8 mouse cellular contexts compared by ENCODE assay signal in genomic region chr1:184041778-184042573, GRCm38 (mm10). TPM values are rescaled to one million over a fixed set of nuclear protein-coding genes. Genes with fewer than 3 reads are reported as not detected.
DNase-seq lines count a peak whose midpoint lies in the region; ATAC-seq lines count a peak whose summit lies in the region.

No protein-coding gene starts in this region.

- peak; percentile 7 for DNase-seq in kidney, adult 11 months
- DNase-seq in kidney, adult 8-10 months: no peak
- DNase-seq in adrenal gland, adult 2 months: peak; percentile 87
- no peak for DNase-seq in cerebellum, adult 18-20 months
- DNase-seq in urinary bladder, adult 2 months (ENCODE audit: low spot score): no peak
- no peak for DNase-seq in left cerebral cortex, adult 18-20 months (ENCODE audit: low spot score in 2 of 2)

- H3K27me3 ChIP-seq in heart, embryonic 11.5 days (ENCODE audit: control insufficient read depth, insufficient read depth, low read length): no peaks in the 10 kb centered on the region
- no peaks in the 10 kb centered on the region for H3K27me3 ChIP-seq in lung, embryonic 16.5 days (ENCODE audit: control insufficient read depth, insufficient read depth, low read depth, low read length)

- peaks cover 17% of the 10 kb centered on the region; the same call in 1 of the 2 replicates for H3K4me1 ChIP-seq in heart, embryonic 11.5 days (ENCODE audit: control insufficient read depth, insufficient read depth, low read length)
- no peaks in the 10 kb centered on the region; the same call in 1 of the 2 replicates for H3K4me1 ChIP-seq in lung, embryonic 16.5 days (replicated peaks; ENCODE audit: control insufficient read depth, insufficient read depth, low read length)

- WGBS in heart, embryonic 11.5 days (ENCODE audit: insufficient replicate concordance): 39% methylated on average over 9 of the region's 9 CpGs
- 56% methylated on average over 9 of the region's 9 CpGs for WGBS in lung, embryonic 16.5 days

- no peak overlapping the region for H3K4me3 ChIP-seq in heart, embryonic 11.5 days (ENCODE audit: low read depth, low read length)
- no peak overlapping the region for H3K4me3 ChIP-seq in lung, embryonic 16.5 days (ENCODE audit: low read length)

- ATAC-seq in heart, embryonic 11.5 days (replicated peaks; ENCODE audit: insufficient number of reproducible peaks, low FRiP score, low TSS enrichment): peak; percentile 62; the same call in 1 of the 2 replicates
- ATAC-seq in lung, embryonic 16.5 days (ENCODE audit: low read depth): peak; percentile 67

- H3K27ac ChIP-seq in heart, embryonic 11.5 days (ENCODE audit: low read depth, low read length): peak overlapping the region; percentile 88
- peak overlapping the region; percentile 21 for H3K27ac ChIP-seq in lung, embryonic 16.5 days (ENCODE audit: low read length)

- peak overlapping the region; percentile 43 for H3K9ac ChIP-seq in heart, embryonic 11.5 days (ENCODE audit: low read depth, low read length)
- no peak overlapping the region for H3K9ac ChIP-seq in lung, embryonic 16.5 days (ENCODE audit: low read length)

- peaks cover 4% of the 10 kb centered on the region; the same call in 1 of the 2 replicates for H3K36me3 ChIP-seq in heart, embryonic 11.5 days (ENCODE audit: control insufficient read depth, insufficient read depth, low read length)
- no peaks in the 10 kb centered on the region for H3K36me3 ChIP-seq in lung, embryonic 16.5 days (ENCODE audit: control insufficient read depth, insufficient read depth, low read length)

- H3K9me3 ChIP-seq in heart, embryonic 11.5 days (replicated peaks; ENCODE audit: control insufficient read depth, low read length): no peaks in the 10 kb centered on the region
- H3K9me3 ChIP-seq in lung, embryonic 16.5 days (ENCODE audit: control insufficient read depth, low read length): no peaks in the 10 kb centered on the region

- H3K4me2 ChIP-seq in heart, embryonic 11.5 days: peak overlapping the region; percentile 14
- H3K4me2 ChIP-seq in lung, embryonic 16.5 days (ENCODE audit: low read depth, low read length): no peak overlapping the region

RNA-seq across cellular contexts. Expression of gene 1700056E22Rik, which starts 7.9 kb away (rescaled TPM):
- 1 to 10 TPM; 1.6 to 3.4 TPM for total RNA-seq in adrenal gland, adult 2 months (2021)
- polyA plus RNA-seq in adrenal gland, adult 2 months (2012; rRNA removed): 7.0 and 13.6 TPM in 2 replicates
- 1.8 and 2.5 TPM in 2 replicates for polyA plus RNA-seq in heart, embryonic 11.5 days (2014; fragmentation: Nextera tagmentation; extraction: Ambion mirVana)
- 0.95 and 1.1 TPM in 2 replicates for polyA plus RNA-seq in lung, embryonic 16.5 days (2015; fragmentation: Nextera tagmentation; extraction: Ambion mirVana)
- polyA plus RNA-seq in urinary bladder, adult 2 months (2012; rRNA removed): 0.66 and 0.94 TPM in 2 replicates
- under 1 TPM in 1 of 2 experiments, not detected in 1; 0.47 TPM for total RNA-seq in left cerebral cortex, adult 18-20 months (2021)

RNA-seq across cellular contexts. Expression of gene Dusp10, which starts 28.9 kb away (rescaled TPM):
- total RNA-seq in adrenal gland, adult 2 months (2021): 10 to 100 TPM; 15.8 to 24.2 TPM
- polyA plus RNA-seq in adrenal gland, adult 2 months (2012; rRNA removed): 17.8 and 33.3 TPM in 2 replicates
- 14.4 and 14.8 TPM in 2 replicates for polyA plus RNA-seq in heart, embryonic 11.5 days (2014; fragmentation: Nextera tagmentation; extraction: Ambion mirVana)
- 6.8 and 7.4 TPM in 2 replicates for polyA plus RNA-seq in lung, embryonic 16.5 days (2015; fragmentation: Nextera tagmentation; extraction: Ambion mirVana)
- polyA plus RNA-seq in urinary bladder, adult 2 months (2012; rRNA removed): 8.4 and 10.3 TPM in 2 replicates
- total RNA-seq in left cerebral cortex, adult 18-20 months (2021): 1 to 10 TPM; 5.9 to 6.8 TPM

Comparison
In these comparisons a context has a peak if more than half of its experiments do, and no peak if none do; other contexts are left out.
1. DNase-seq: peak in kidney, adult 11 months (single experiment) and adrenal gland, adult 2 months (single experiment); none in kidney, adult 8-10 months (0 of 2), cerebellum, adult 18-20 months (0 of 2), urinary bladder, adult 2 months (single experiment) and left cerebral cortex, adult 18-20 months (0 of 2).